Mouse (Mus musculus) CH12.LX (cell line): ENCODE results near the gene Thtpa.

ENCODE experiments used
- CHD1 ChIP-seq: IDR thresholded peaks from 2 replicates; pipeline ENCODE4 v1.6.1; 2012; ENCODE audit warnings: low read depth, low read length, improper control_type of control experiment, inconsistent platforms
- CTCF ChIP-seq, 2 experiments: IDR thresholded peaks in 1 of 2; conservative IDR thresholded peaks in 1 of 2; 2 replicates each; pipeline ENCODE4 v1.5.1; 2011 to 2012; ENCODE audit warnings: low read depth in 2 of 2, low read length in 2 of 2, improper control_type of control experiment in 1 of 2, inconsistent platforms in 1 of 2, mild to moderate bottlenecking in 1 of 2, moderate library complexity in 1 of 2
- ELF1 ChIP-seq: IDR thresholded peaks from 2 replicates; pipeline ENCODE4 v1.6.1; 2014; ENCODE audit warnings: low read depth, mild to moderate bottlenecking, inconsistent platforms, low read length, improper control_type of control experiment
- EP300 ChIP-seq: IDR thresholded peaks from 2 replicates; pipeline ENCODE4 v1.6.1; 2011; ENCODE audit warnings: low read length, improper control_type of control experiment
- GABPA ChIP-seq: IDR thresholded peaks from 2 replicates; pipeline ENCODE4 v1.6.1; 2012; ENCODE audit warnings: low read depth, low read length, improper control_type of control experiment, inconsistent platforms; ENCODE audit not compliant: insufficient replicate concordance
- HCFC1 ChIP-seq: IDR thresholded peaks from 2 replicates; pipeline ENCODE4 v1.6.1; 2012; ENCODE audit warnings: low read depth, mild to moderate bottlenecking, inconsistent platforms, low read length, improper control_type of control experiment
- TCF12 ChIP-seq: IDR thresholded peaks from 2 replicates; pipeline ENCODE4 v1.6.1; 2014; ENCODE audit warnings: low read depth, mild to moderate bottlenecking, inconsistent platforms, low read length, improper control_type of control experiment

DNA sequence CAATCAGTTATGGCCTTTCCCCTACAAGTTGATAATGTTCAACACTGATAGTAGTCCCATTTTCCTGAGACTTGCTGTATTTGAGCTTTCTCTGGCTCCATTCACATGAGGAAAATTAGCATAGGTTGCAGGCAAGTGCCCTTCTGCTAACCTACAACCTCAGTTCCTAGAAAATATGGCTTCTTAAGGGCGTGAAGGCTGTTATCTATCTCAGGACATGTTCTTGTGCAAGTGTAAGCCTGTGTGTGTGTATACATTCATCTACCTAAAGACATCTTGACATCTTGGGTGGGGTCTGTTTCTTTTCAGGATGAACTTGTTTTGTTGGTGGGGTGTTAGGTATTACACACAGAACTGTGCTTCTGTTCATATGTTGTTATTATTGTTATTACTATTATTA is 35.6 kb upstream of the Thtpa start:
- TF ChIP-seq ELF1 (no peak), EP300 (no peak), CTCF (conservative IDR thresholded peaks at IDR 0.05 in 1 of 2, IDR thresholded peaks at IDR 0.05 in 1 of 2; ENCODE audit: low read depth in 2 of 2, low read length in 2 of 2) (no peak), CHD1 (no peak), GABPA (no peak), TCF12 (no peak), HCFC1 (no peak)
